Mouse (Mus musculus) heart, embryonic 14.5 days (tissue): ENCODE measurements around the gene Ggt1. TPM values are rescaled to one million over a fixed set of nuclear protein-coding genes. Genes with fewer than 3 reads are reported as not detected.
A peak's percentile ranks its signal among the peaks of the same experiment; 100 is the strongest.

Experiments
- ATAC-seq: fragments of 200-750 bp; cut with Nextera tagmentation; 2 replicates; pipeline ENCODE4 v1.8.0; 2017; ENCODE audit warnings: low read depth, moderate TSS enrichment; ENCODE audit not compliant: insufficient number of reproducible peaks, insufficient read depth, low FRiP score
- H3K27ac ChIP-seq, 2 experiments: fragments of 200-500 bp in 1 of 2; fragments of 300-500 bp in 1 of 2; sonication (generic) in 1 of 2; replicated peaks in 1 of 2; 2 replicates each; pipeline ENCODE4 v1.5.1; 2012 to 2014; ENCODE audit warnings: low read depth in 2 of 2, low read length in 2 of 2, control low read depth in 1 of 2, mild to moderate bottlenecking in 1 of 2, mixed read lengths in 1 of 2; ENCODE audit not compliant: control insufficient read depth in 1 of 2, insufficient read depth in 1 of 2
- H3K27me3 ChIP-seq: fragments of 300-500 bp; sonication (generic); 2 replicates; pipeline ENCODE4 v1.6.1; 2014; ENCODE audit warnings: mild to moderate bottlenecking, low read length, control low read depth; ENCODE audit not compliant: control insufficient read depth, insufficient read depth
- H3K36me3 ChIP-seq: fragments of 300-500 bp; sonication (generic); 2 replicates; pipeline ENCODE4 v1.6.1; 2014; ENCODE audit warnings: mild to moderate bottlenecking, control low read depth, low read length, mixed read lengths; ENCODE audit not compliant: control insufficient read depth, insufficient read depth
- H3K4me1 ChIP-seq, 2 experiments: fragments of 200-500 bp in 1 of 2; fragments of 300-500 bp in 1 of 2; sonication (generic) in 1 of 2; 2 replicates each; pipeline ENCODE4 v1.6.1; 2012 to 2014; ENCODE audit warnings: low read length in 2 of 2, control low read depth in 1 of 2, mixed read lengths in 1 of 2; ENCODE audit not compliant: control insufficient read depth in 2 of 2, insufficient read depth in 2 of 2
- H3K4me2 ChIP-seq: fragments of 300-500 bp; sonication (generic); 2 replicates; pipeline ENCODE4 v1.6.1; 2014; ENCODE audit warnings: mild to moderate bottlenecking, low read length
- H3K4me3 ChIP-seq, 2 experiments: fragments of 200-500 bp in 1 of 2; fragments of 300-500 bp in 1 of 2; sonication (generic) in 1 of 2; 2 replicates each; pipeline ENCODE4 v1.5.1; 2012 to 2014; ENCODE audit warnings: low read length in 2 of 2, mild to moderate bottlenecking in 2 of 2, control low read depth in 1 of 2, low read depth in 1 of 2, moderate library complexity in 1 of 2; ENCODE audit not compliant: control insufficient read depth in 1 of 2, insufficient read depth in 1 of 2
- H3K9ac ChIP-seq: fragments of 300-500 bp; sonication (generic); 2 replicates; pipeline ENCODE4 v1.6.1; 2014; ENCODE audit warnings: mild to moderate bottlenecking, low read length
- H3K9me3 ChIP-seq: fragments of 300-500 bp; sonication (generic); 2 replicates; pipeline ENCODE4 v1.6.1; 2016; ENCODE audit warnings: low read length, control low read depth; ENCODE audit not compliant: control insufficient read depth
- WGBS: fragments of 180-500 bp; shearing (Covaris S2); extraction: QIAGEN DNeasy Blood & Tissue Kit; methylation state at CpG from one replicate; pipeline ENCODE4 v1.1.7; 2014; 5-methylcytosine and 5-hydroxymethylcytosine counted together
- polyA plus RNA-seq: library from polyadenylated mRNA; unstranded; fragments of >200 nt; fragmentation: Nextera tagmentation; extraction: Ambion mirVana; gene quantifications from 2 replicates; pipeline ENCODE4 v1.2.1, GENCODE M21; 2014

Ggt1 gene
- polyA plus RNA-seq, 1 experiment from 2014 or later: 0.69 TPM

- H3K27ac ChIP-seq: no peak overlapping the region
- 23% methylated on average over 3 of the region's 3 CpGs for WGBS
- no peaks in the 10 kb centered on the region for H3K9me3 ChIP-seq
- peaks cover 38% of the 10 kb centered on the region for H3K27me3 ChIP-seq
- H3K36me3 ChIP-seq: no peaks in the 10 kb centered on the region
- no peak overlapping the region for H3K4me3 ChIP-seq
- H3K9ac ChIP-seq: no peak overlapping the region
- no peak for ATAC-seq
- no peak overlapping the region for H3K4me2 ChIP-seq
- peaks cover 15 to 34% of the 10 kb centered on the region in 2 experiments for H3K4me1 ChIP-seq
Measured at GRCm38 (mm10) chr10:75558515-75558914, 2.9 kb upstream of the Ggt1 start.

DNA sequence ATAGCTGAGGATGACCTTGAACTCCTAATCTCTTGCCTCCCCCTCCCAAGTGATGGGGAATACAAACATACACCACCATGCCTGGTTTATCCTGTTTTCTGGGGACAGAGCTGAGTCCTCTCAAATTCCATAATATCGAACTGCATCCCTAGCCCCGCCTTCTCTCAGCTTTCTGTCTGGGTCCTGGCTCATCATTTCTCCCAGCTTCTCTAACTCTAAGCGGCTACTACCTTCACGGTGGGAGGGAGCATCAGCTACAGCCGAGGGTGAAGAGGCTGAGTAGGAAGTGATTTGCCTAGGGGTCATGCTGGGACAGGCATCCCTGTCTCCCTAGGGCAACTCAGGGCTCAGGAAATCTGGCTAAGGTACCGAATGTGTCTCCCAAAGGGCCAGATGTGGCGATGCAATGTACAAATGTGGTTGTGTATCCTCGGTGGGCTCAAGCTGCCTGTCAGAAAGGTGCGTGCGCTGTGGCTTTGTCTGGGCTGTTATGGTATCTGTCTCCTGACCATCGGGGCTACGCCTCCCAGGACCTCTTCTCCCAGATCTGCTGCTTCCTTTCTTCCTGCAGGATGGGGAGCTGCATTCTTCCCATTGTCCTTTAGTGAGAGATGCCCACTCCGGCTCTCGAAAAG is 2.2 kb upstream of the Ggt1 start:
- Histone ChIP-seq H3K4me2 (peak overlapping the region; percentile 99), H3K27ac (no peak overlapping the region), H3K27me3 (peaks cover 43% of the 10 kb centered on the region), H3K9ac (peak overlapping the region; percentile 72), H3K36me3 (no peaks in the 10 kb centered on the region), H3K4me3 (peak overlapping the region; percentile 58 to 63), H3K9me3 (no peaks in the 10 kb centered on the region), H3K4me1 (peaks cover 15 to 34% of the 10 kb centered on the region in 2 experiments)
- WGBS: 6% methylated on average over 14 of the region's 14 CpGs
- ATAC-seq: no peak

DNA sequence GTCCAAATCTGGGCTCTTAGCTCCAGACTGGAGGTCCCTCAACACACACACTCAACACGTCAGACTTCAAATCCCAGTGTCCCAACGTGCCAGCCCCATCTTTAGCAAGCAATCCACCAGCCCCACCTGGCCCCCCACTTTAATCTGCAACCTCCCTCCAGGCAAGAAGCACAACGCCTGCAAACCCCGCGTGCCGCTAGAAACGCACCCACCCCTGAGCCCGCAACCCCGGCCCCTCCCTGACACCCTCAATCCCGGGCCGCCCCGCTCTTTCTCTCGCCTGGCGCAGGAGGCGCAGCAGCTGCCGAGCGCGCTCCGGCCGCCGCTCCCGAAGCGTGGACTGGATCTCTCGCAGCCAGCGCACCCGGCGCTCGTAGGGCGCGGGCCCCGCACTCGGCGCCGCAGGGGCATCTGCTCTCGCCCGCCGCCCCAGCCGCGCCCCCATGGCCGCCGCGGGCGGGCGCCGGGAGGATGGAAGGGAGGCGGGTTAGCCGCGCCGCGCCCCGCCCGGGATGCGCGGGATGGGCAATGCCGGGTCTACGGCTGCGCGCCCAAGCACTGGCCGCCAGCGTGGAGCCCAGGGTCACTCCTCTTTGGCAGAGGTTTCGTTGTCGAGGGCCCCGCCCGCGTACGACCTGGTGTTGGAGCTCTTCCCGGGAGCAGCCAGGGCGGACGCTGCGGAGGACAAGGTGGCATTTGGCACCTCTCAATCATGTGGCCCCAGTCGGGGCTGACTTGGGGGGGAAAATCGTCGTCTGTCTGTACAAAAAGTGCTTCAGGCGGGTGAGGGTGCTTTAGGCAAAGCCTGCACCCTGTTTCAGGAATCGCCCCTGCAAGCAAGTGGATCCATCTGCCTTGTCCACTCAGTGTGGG is 1.5 kb upstream of the Ggt1 start, which contains the start of gene Lrrc75b:
TSS of gene Lrrc75b (minus strand) at position 655 of the 873 bp plus-strand sequence.
- H3K9me3 ChIP-seq: no peaks in the 10 kb centered on the region
- H3K4me3 ChIP-seq: peak within 1 kb of the TSS; percentile 58 to 63
- no peak within 1 kb of the TSS for H3K27ac ChIP-seq
- H3K4me2 ChIP-seq: peak within 1 kb of the TSS; percentile 99
- ATAC-seq: 0 out of 2 replicates have a peak, but pooled peaks have one; percentile 25
- H3K36me3 ChIP-seq: no peaks in the 10 kb centered on the region
- WGBS: 1% methylated on average over 74 of the region's 75 CpGs
- peaks cover 47% of the 10 kb centered on the region for H3K27me3 ChIP-seq
- H3K9ac ChIP-seq: peak within 1 kb of the TSS; percentile 72
- peaks cover 15 to 34% of the 10 kb centered on the region in 2 experiments for H3K4me1 ChIP-seq

DNA sequence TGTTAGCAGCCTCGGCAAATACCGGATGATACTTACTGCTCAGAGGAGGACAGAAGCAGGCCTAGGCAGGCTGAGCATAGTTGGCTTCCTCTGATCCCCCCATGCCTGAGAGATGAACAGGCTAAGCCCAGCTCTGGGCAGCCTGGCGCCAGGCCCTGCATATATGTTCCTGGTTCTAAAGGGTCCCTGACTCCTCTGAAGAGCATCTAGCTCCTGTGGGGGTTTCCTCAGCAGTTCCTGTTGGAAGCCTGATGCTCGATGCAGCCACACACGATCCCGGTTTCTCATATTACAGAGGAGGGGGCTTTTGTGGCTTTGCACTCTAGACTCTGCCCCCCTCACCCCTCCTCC is 880 bp upstream of the Ggt1 start:
- Histone ChIP-seq H3K27me3 (peaks cover 47% of the 10 kb centered on the region), H3K9me3 (no peaks in the 10 kb centered on the region), H3K9ac (peak overlapping the region; percentile 72; the same call in 1 of the 2 replicates), H3K4me1 (peaks cover 15 to 32% of the 10 kb centered on the region in 2 experiments), H3K4me2 (peak overlapping the region; percentile 99), H3K36me3 (no peaks in the 10 kb centered on the region), H3K27ac (no peak overlapping the region), H3K4me3 (peak overlapping the region; percentile 58 to 63; a peak in 3 of 4 replicates)
- 19% methylated on average over 6 of the region's 6 CpGs for WGBS
- ATAC-seq: no peak

GRCm38 (mm10) chr10:75562596-75562995 is 1.2 kb downstream of the Ggt1 start:
- no peak overlapping the region for H3K4me2 ChIP-seq
- 69% methylated on average over 8 of the region's 8 CpGs for whole genome bisulfite sequencing

DNA sequence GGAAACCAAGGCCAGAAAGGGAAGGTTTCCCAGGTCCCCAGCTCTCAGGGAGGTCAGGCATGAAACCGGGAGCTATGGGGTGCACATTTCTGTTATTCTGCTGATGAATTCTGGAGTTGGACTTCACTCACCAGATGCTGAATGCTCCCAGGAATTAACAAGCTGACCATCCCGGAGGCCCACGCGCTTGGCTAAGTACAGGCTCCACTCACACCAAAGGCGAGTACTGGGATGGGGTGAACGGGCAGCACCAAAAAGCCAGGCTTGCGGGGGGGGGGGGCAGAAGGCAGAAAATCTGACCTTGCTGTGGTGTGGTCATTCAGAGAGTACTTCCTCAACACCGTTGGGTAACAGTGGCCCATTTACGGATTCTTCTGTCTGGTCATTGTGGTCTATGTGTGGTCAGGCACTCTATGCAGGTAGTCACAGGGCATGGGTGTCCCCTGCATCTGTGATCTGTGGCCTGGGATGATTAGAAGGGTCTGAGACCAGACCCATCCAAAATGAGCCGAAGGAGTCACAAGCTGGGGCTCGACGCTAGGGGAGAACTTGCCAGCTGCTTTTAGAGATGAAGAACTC is 3.4 kb downstream of the Ggt1 start:
- H3K27me3 ChIP-seq: peaks cover 47% of the 10 kb centered on the region
- H3K4me1 ChIP-seq: peaks cover 5 to 16% of the 10 kb centered on the region in 2 experiments; a peak in 3 of 4 replicates
- no peaks in the 10 kb centered on the region for H3K9me3 ChIP-seq
- no peaks in the 10 kb centered on the region for H3K36me3 ChIP-seq
- WGBS: 82% methylated on average over 12 of the region's 12 CpGs
- no peak overlapping the region for H3K27ac ChIP-seq
- no peak overlapping the region for H3K9ac ChIP-seq
- no peak for ATAC-seq
- H3K4me2 ChIP-seq: no peak overlapping the region
- H3K4me3 ChIP-seq: no peak overlapping the region

More at GRCm38 (mm10) chr10:75562596-75562995, 1.2 kb downstream of the Ggt1 start:
- Histone ChIP-seq H3K4me1 (peaks cover 3 to 15% of the 10 kb centered on the region in 2 experiments), H3K4me3 (no peak overlapping the region), H3K9ac (no peak overlapping the region), H3K36me3 (no peaks in the 10 kb centered on the region), H3K27me3 (peaks cover 47% of the 10 kb centered on the region), H3K9me3 (no peaks in the 10 kb centered on the region), H3K27ac (no peak overlapping the region)
- no peak for ATAC-seq

GRCm38 (mm10) chr10:75565436-75565835 is 4.0 kb downstream of the Ggt1 start:
- no peak for ATAC-seq
- Histone ChIP-seq H3K27me3 (peaks cover 41% of the 10 kb centered on the region), H3K4me1 (peaks cover 5 to 10% of the 10 kb centered on the region in 2 experiments; a peak in 2 of 4 replicates), H3K9me3 (no peaks in the 10 kb centered on the region), H3K36me3 (no peaks in the 10 kb centered on the region), H3K9ac (no peak overlapping the region), H3K4me2 (no peak overlapping the region), H3K27ac (no peak overlapping the region), H3K4me3 (no peak overlapping the region)
- whole genome bisulfite sequencing: 52% methylated on average over 6 of the region's 6 CpGs
